Mouse (Mus musculus) limb, embryonic 13.5 days (tissue): ENCODE measurements around the gene E130114P18Rik. TPM values are rescaled to one million over a fixed set of nuclear protein-coding genes. Genes with fewer than 3 reads are reported as not detected.

ENCODE experiments used
- ATAC-seq: fragments of 200-750 bp; cut with Nextera tagmentation; 2 replicates; pipeline ENCODE4 v1.8.0; 2017; ENCODE audit warnings: low read depth, moderate number of reproducible peaks, moderate TSS enrichment; ENCODE audit not compliant: low FRiP score
- H3K27ac ChIP-seq: fragments of 300-500 bp; sonication (generic); 2 replicates; pipeline ENCODE4 v1.5.1; 2015; ENCODE audit warnings: inconsistent platforms, mild to moderate bottlenecking, moderate library complexity
- H3K27me3 ChIP-seq: fragments of 300-500 bp; sonication (generic); 2 replicates; pipeline ENCODE4 v1.6.1; 2015; ENCODE audit warnings: mild to moderate bottlenecking, inconsistent platforms
- H3K36me3 ChIP-seq: fragments of 300-500 bp; sonication (generic); 2 replicates; pipeline ENCODE4 v1.6.1; 2015; ENCODE audit warnings: inconsistent platforms, mild to moderate bottlenecking, moderate library complexity
- H3K4me1 ChIP-seq: fragments of 300-500 bp; sonication (generic); 2 replicates; pipeline ENCODE4 v1.6.1; 2015; ENCODE audit warnings: inconsistent platforms
- H3K4me2 ChIP-seq: fragments of 300-500 bp; sonication (generic); replicated peaks from 2 replicates; pipeline ENCODE4 v1.6.1; 2015; ENCODE audit warnings: inconsistent platforms, mild to moderate bottlenecking, moderate library complexity
- H3K4me3 ChIP-seq: fragments of 300-500 bp; sonication (generic); 2 replicates; pipeline ENCODE4 v1.5.1; 2015; ENCODE audit warnings: moderate library complexity, mild to moderate bottlenecking, inconsistent platforms
- H3K9ac ChIP-seq: fragments of 300-500 bp; sonication (generic); 2 replicates; pipeline ENCODE4 v1.6.1; 2015; ENCODE audit warnings: mild to moderate bottlenecking, inconsistent platforms
- H3K9me3 ChIP-seq: fragments of 300-500 bp; sonication (generic); 2 replicates; pipeline ENCODE4 v1.6.1; 2016; ENCODE audit warnings: inconsistent platforms
- WGBS: fragments of 180-500 bp; shearing (Covaris S2); methylation state at CpG from one replicate; pipeline ENCODE4 v1.1.7; 2015; 5-methylcytosine and 5-hydroxymethylcytosine counted together
- polyA plus RNA-seq: library from polyadenylated mRNA; unstranded; fragments of >200 nt; fragmentation: Nextera tagmentation; extraction: Ambion mirVana; gene quantifications from 2 replicates; pipeline ENCODE4 v1.2.1, GENCODE M21; 2015

E130114P18Rik gene
- polyA plus RNA-seq, 1 experiment from 2014 or later, result 3.7 TPM

DNA sequence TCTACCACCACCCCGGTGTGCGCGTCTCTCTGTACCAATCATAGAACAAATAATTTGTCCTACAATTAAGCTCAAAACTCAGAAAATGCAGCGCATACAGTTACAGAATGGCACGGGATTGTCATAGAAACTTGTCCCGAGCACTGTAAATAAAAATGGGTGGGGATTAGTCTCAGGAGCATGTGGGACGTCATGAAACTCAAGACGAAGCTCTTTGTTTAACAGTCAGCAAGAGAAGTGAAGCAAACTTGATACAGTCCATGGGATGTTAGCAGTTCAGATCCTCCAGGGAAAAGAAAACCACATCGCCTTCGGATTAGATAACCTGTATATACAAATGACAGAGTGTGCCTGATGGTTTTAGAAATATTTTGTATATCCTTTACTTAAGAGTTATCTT is 18.6 kb upstream of the E130114P18Rik start:
- Histone ChIP-seq H3K9me3 (no peaks in the 10 kb centered on the region), H3K4me3 (no peak overlapping the region), H3K27me3 (no peaks in the 10 kb centered on the region), H3K4me2 (no peak overlapping the region), H3K36me3 (peaks cover 26% of the 10 kb centered on the region), H3K4me1 (peaks cover 15% of the 10 kb centered on the region), H3K27ac (no peak overlapping the region), H3K9ac (no peak overlapping the region)
- 67% methylated on average over 10 of the region's 10 CpGs for WGBS
- peak; percentile 48; the same call in 1 of the 2 replicates for ATAC-seq

GRCm38 (mm10) chr4:97795957-97796356 is 18.1 kb upstream of the E130114P18Rik start:
- Histone ChIP-seq H3K27me3 (no peaks in the 10 kb centered on the region), H3K4me2 (no peak overlapping the region), H3K9ac (no peak overlapping the region), H3K36me3 (peaks cover 25% of the 10 kb centered on the region), H3K4me3 (no peak overlapping the region), H3K9me3 (no peaks in the 10 kb centered on the region), H3K4me1 (peaks cover 15% of the 10 kb centered on the region), H3K27ac (no peak overlapping the region)
- WGBS, result 80% methylated on average over 5 of the region's 5 CpGs
- no peak for ATAC-seq

DNA sequence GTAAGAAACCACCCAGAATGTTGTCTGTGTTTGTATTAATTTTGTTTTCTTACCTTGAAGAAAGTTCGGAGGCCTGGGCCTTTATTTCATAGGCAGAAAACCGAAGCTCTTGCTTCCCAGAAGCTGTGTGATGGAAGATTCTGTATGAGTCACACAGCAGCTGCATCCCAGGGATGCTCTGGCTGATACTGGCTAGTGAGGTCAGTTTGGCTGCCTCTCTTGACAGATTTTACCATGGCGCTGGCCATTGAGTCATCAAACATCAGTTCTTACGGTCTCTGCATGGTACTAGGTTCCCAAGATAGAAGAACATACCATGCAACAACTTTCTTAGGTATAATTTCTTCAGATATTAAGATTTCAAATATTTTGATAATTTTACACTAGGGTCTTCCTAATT is 17.0 kb upstream of the E130114P18Rik start:
- WGBS, result 89% methylated on average over 4 of the region's 4 CpGs
- Histone ChIP-seq H3K27ac (no peak overlapping the region), H3K36me3 (peaks cover 23% of the 10 kb centered on the region), H3K27me3 (no peaks in the 10 kb centered on the region), H3K4me3 (no peak overlapping the region), H3K9me3 (no peaks in the 10 kb centered on the region), H3K9ac (no peak overlapping the region), H3K4me1 (peaks cover 18% of the 10 kb centered on the region), H3K4me2 (no peak overlapping the region)
- no peak for ATAC-seq

- peaks cover 22% of the 10 kb centered on the region for H3K4me1 ChIP-seq
- H3K4me3 ChIP-seq, result no peak overlapping the region
- 88% methylated on average over 10 of the region's 10 CpGs for WGBS
- no peak overlapping the region for H3K9ac ChIP-seq
- H3K36me3 ChIP-seq, result peaks cover 30% of the 10 kb centered on the region
- no peak for ATAC-seq
- no peaks in the 10 kb centered on the region for H3K9me3 ChIP-seq
- no peak overlapping the region for H3K4me2 ChIP-seq
- no peaks in the 10 kb centered on the region for H3K27me3 ChIP-seq
- H3K27ac ChIP-seq, result no peak overlapping the region
Measured at GRCm38 (mm10) chr4:97793931-97794330, 16.1 kb upstream of the E130114P18Rik start.

DNA sequence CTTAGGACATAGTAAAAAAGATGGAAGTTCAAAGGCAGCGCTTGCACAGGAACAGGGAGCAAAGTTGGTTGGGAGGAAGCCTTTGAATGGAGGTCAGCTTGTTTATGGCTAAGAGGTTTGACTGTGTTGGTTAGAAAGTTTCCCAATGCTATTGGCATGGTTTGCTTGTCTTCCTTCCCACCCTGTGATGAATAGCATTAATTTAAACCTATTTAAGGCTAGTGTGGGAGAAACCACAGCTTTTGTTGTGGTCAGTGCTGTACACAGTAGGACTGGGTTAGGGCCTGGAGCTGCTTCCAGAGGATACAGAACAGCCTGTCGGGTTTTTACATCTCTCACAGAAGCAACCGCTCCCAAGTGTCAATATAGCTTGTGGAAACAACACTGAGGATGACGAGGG is 10.7 kb upstream of the E130114P18Rik start:
- peaks cover 44% of the 10 kb centered on the region for H3K4me1 ChIP-seq
- H3K27ac ChIP-seq, result no peak overlapping the region
- peaks cover 50% of the 10 kb centered on the region for H3K36me3 ChIP-seq
- no peak for ATAC-seq
- H3K4me2 ChIP-seq, result no peak overlapping the region
- WGBS, result 67% methylated on average over 4 of the region's 4 CpGs
- H3K4me3 ChIP-seq, result no peak overlapping the region
- no peak overlapping the region for H3K9ac ChIP-seq
- no peaks in the 10 kb centered on the region for H3K9me3 ChIP-seq
- no peaks in the 10 kb centered on the region for H3K27me3 ChIP-seq

GRCm38 (mm10) chr4:97787515-97787914 is 9.6 kb upstream of the E130114P18Rik start:
- Histone ChIP-seq H3K27me3 (no peaks in the 10 kb centered on the region), H3K9me3 (no peaks in the 10 kb centered on the region), H3K27ac (no peak overlapping the region), H3K9ac (no peak overlapping the region), H3K4me1 (peaks cover 53% of the 10 kb centered on the region), H3K4me3 (no peak overlapping the region), H3K4me2 (no peak overlapping the region), H3K36me3 (peaks cover 60% of the 10 kb centered on the region)
- 74% methylated on average over 3 of the region's 3 CpGs for whole genome bisulfite sequencing
- no peak for ATAC-seq

DNA sequence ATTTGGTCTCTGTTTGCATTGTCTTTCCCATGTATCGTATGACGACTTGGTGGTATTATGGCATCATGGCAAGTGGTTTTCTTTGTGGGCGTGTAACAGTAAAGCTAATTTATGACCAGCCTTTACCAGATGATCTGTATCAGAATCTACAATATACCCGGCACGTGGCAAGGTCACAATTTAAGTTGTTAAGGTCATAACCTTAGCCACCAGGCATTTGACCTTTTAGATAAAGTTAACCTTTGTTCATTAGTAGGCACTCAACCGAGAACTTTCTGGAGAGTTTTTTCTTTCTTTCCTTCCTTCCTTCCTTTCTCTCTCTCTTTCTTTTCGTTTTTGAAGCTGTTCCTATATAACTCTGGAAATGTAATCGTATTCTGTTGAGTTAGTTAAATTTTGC is 8.7 kb upstream of the E130114P18Rik start:
- no peak overlapping the region for H3K4me2 ChIP-seq
- ATAC-seq, result no peak
- H3K27ac ChIP-seq, result no peak overlapping the region
- 44% methylated on average over 8 of the region's 8 CpGs for WGBS
- H3K4me1 ChIP-seq, result peaks cover 54% of the 10 kb centered on the region
- H3K9ac ChIP-seq, result no peak overlapping the region
- H3K4me3 ChIP-seq, result no peak overlapping the region
- no peaks in the 10 kb centered on the region for H3K9me3 ChIP-seq
- H3K36me3 ChIP-seq, result peaks cover 58% of the 10 kb centered on the region
- no peaks in the 10 kb centered on the region for H3K27me3 ChIP-seq

GRCm38 (mm10) chr4:97785547-97786271 is 7.8 kb upstream of the E130114P18Rik start:
- WGBS, result 72% methylated on average over 8 of the region's 8 CpGs
- Histone ChIP-seq H3K4me1 (peaks cover 58% of the 10 kb centered on the region), H3K27me3 (no peaks in the 10 kb centered on the region), H3K4me2 (no peak overlapping the region), H3K4me3 (no peak overlapping the region), H3K27ac (no peak overlapping the region), H3K9me3 (no peaks in the 10 kb centered on the region), H3K36me3 (peaks cover 56% of the 10 kb centered on the region), H3K9ac (no peak overlapping the region)
- ATAC-seq, result no peak

- Histone ChIP-seq H3K4me2 (no peak overlapping the region), H3K4me1 (peaks cover 60% of the 10 kb centered on the region), H3K36me3 (peaks cover 46% of the 10 kb centered on the region), H3K27ac (no peak overlapping the region), H3K27me3 (no peaks in the 10 kb centered on the region), H3K9ac (no peak overlapping the region), H3K4me3 (no peak overlapping the region), H3K9me3 (no peaks in the 10 kb centered on the region)
- no peak for ATAC-seq
- WGBS, result 87% methylated on average over 11 of the region's 11 CpGs
Measured at GRCm38 (mm10) chr4:97784236-97784635, 6.4 kb upstream of the E130114P18Rik start.

- 92% methylated on average over 26 of the region's 26 CpGs for WGBS
- no peak overlapping the region for H3K27ac ChIP-seq
Measured at GRCm38 (mm10) chr4:97783073-97783879, 5.4 kb upstream of the E130114P18Rik start.

DNA sequence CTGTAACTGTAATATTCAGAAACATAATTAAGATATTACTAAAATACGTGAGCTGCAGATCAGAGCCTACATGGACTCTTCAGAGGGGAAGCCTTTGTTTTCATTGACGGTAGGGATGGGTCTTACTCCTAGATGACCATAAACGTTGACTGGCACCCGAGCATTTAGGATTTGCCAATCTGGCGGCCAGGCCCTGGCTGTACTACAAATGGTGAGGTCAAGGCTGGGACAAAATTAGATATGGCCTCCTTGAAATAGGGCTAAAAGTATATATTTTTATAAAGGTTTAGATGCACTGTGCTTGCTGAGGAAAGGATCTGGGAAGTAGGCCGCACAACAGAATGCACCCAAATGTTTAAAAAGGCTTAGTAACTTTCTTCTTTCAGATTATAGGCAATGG is 4.6 kb upstream of the E130114P18Rik start:
- Histone ChIP-seq H3K27me3 (no peaks in the 10 kb centered on the region), H3K4me1 (peaks cover 48% of the 10 kb centered on the region), H3K4me3 (no peak overlapping the region), H3K9me3 (no peaks in the 10 kb centered on the region), H3K36me3 (peaks cover 42% of the 10 kb centered on the region), H3K9ac (no peak overlapping the region), H3K27ac (no peak overlapping the region), H3K4me2 (no peak overlapping the region)
- 87% methylated on average over 6 of the region's 6 CpGs for WGBS
- ATAC-seq, result no peak

More at GRCm38 (mm10) chr4:97783073-97783879, 5.4 kb upstream of the E130114P18Rik start:
- no peaks in the 10 kb centered on the region for H3K27me3 ChIP-seq
- H3K4me2 ChIP-seq, result no peak overlapping the region
- H3K9me3 ChIP-seq, result no peaks in the 10 kb centered on the region
- H3K36me3 ChIP-seq, result peaks cover 44% of the 10 kb centered on the region
- H3K9ac ChIP-seq, result no peak overlapping the region
- H3K4me3 ChIP-seq, result no peak overlapping the region
- peaks cover 51% of the 10 kb centered on the region for H3K4me1 ChIP-seq
- ATAC-seq, result no peak

DNA sequence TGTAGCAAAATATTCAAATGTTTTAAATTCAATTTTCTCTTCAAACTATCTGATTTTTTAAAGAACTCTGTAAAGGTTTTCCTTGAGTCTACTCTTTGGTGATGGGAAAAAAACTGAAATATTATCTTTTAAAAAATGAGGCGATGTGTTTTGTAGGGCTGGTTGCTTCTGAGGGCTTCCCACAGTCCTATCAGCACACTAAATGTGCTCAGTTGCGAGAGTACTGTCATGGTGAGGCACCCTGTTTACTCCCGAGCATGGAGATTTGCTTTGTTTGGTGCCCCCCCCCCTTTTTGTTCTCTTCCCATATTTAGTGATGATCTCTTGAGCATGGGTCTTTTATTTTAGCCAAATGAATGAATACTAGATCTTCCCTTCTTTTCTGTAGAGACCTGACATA is 4.2 kb upstream of the E130114P18Rik start:
- H3K4me2 ChIP-seq, result peak overlapping the region; percentile 38; the same call in 1 of the 2 replicates
- peaks cover 38% of the 10 kb centered on the region for H3K36me3 ChIP-seq
- peaks cover 45% of the 10 kb centered on the region for H3K4me1 ChIP-seq
- ATAC-seq, result no peak
- no peaks in the 10 kb centered on the region for H3K9me3 ChIP-seq
- H3K27me3 ChIP-seq, result no peaks in the 10 kb centered on the region
- no peak overlapping the region for H3K9ac ChIP-seq
- no peak overlapping the region for H3K27ac ChIP-seq
- no peak overlapping the region for H3K4me3 ChIP-seq
- WGBS, result 88% methylated on average over 3 of the region's 3 CpGs
